Mouse (Mus musculus) kidney, adult 11 months (tissue): Measurements from ENCODE around the gene Camkk1.

Experiments
- DNase-seq: peaks from one replicate; pipeline ENCODE4 v3.0.0; 2022

Camkk1 gene

GRCm38 (mm10) chr11:73059630-73060029 lies 40.8 kb downstream of the Camkk1 start:
- DNase-seq = no peak

- DNase-seq = no peak
Measured at GRCm38 (mm10) chr11:73061413-73061812, 42.6 kb downstream of the Camkk1 start.

- no peak for DNase-seq
Measured at GRCm38 (mm10) chr11:73071839-73072238, 53.0 kb downstream of the Camkk1 start.

- no peak for DNase-seq
Measured at GRCm38 (mm10) chr11:73076295-73076694, 57.5 kb downstream of the Camkk1 start.

- DNase-seq = no peak
Measured at GRCm38 (mm10) chr11:73076733-73077132, 57.9 kb downstream of the Camkk1 start.

- no peak for DNase-seq
Measured at GRCm38 (mm10) chr11:73077211-73077720, 58.5 kb downstream of the Camkk1 start.

- DNase-seq = no peak
Measured at GRCm38 (mm10) chr11:73078615-73079014, 59.8 kb downstream of the Camkk1 start.

- peak; percentile 51 for DNase-seq
Measured at GRCm38 (mm10) chr11:73080306-73080705, 61.5 kb downstream of the Camkk1 start.

- DNase-seq = no peak
Measured at GRCm38 (mm10) chr11:73084303-73084702, 65.5 kb downstream of the Camkk1 start.

- DNase-seq = peak; percentile 91
Measured at GRCm38 (mm10) chr11:73084804-73085231, 66.0 kb downstream of the Camkk1 start.

- peak; percentile 36 for DNase-seq
Measured at GRCm38 (mm10) chr11:73085391-73085790, 66.6 kb downstream of the Camkk1 start.

- no peak for DNase-seq
Measured at GRCm38 (mm10) chr11:73087700-73088480, 69.1 kb downstream of the Camkk1 start.

- DNase-seq = no peak
Measured at GRCm38 (mm10) chr11:73090283-73090682, 71.5 kb downstream of the Camkk1 start, which contains the start of gene Itgae. Gene Itgae (plus strand): TSS chr11:73090583.

GRCm38 (mm10) chr11:73090826-73091225 lies 72.0 kb downstream of the Camkk1 start:
- no peak for DNase-seq
